Mouse (Mus musculus) ES-E14 (cell line): ENCODE data around the gene Vapa. TPM values are rescaled to one million over a fixed set of nuclear protein-coding genes. Genes with fewer than 3 reads are reported as not detected.

Experiments used
- DNase-seq: peaks from one replicate; pipeline ENCODE4 v3.0.0-alpha.2; 2013; ENCODE audit warnings: low read depth, low spot score
- H3K27ac ChIP-seq: 2 replicates; pipeline ENCODE4 v1.5.1; 2012; ENCODE audit warnings: low read depth, mild to moderate bottlenecking, low read length, moderate library complexity, mixed read lengths; ENCODE audit not compliant: poor library complexity, insufficient read depth, severe bottlenecking
- H3K36me3 ChIP-seq: 2 replicates; pipeline ENCODE4 v1.6.1; 2012; ENCODE audit warnings: mild to moderate bottlenecking, low read length, moderate library complexity, mixed read lengths; ENCODE audit not compliant: control insufficient read depth, poor library complexity, insufficient read depth, severe bottlenecking
- H3K4me1 ChIP-seq, 2 experiments: fragments of 150-350 bp in 1 of 2; sonication (generic) in 1 of 2; 2 replicates each; pipeline ENCODE4 v1.6.1; 2012; ENCODE audit warnings: low read length in 2 of 2, mild to moderate bottlenecking in 1 of 2, mixed read lengths in 1 of 2; ENCODE audit not compliant: control insufficient read depth in 2 of 2, insufficient read depth in 2 of 2, poor library complexity in 1 of 2
- H3K4me3 ChIP-seq, 2 experiments: fragments of 150-350 bp in 1 of 2; sonication (generic) in 1 of 2; 2 replicates each; pipeline ENCODE4 v1.5.1; 2012; ENCODE audit warnings: low read length in 2 of 2, low read depth in 1 of 2, mild to moderate bottlenecking in 1 of 2, mixed read lengths in 1 of 2; ENCODE audit not compliant: insufficient read depth in 1 of 2, poor library complexity in 1 of 2, severe bottlenecking in 1 of 2
- H3K9ac ChIP-seq: 2 replicates; pipeline ENCODE4 v1.6.1; 2012; ENCODE audit warnings: low read depth, mild to moderate bottlenecking, low read length, mixed read lengths; ENCODE audit not compliant: poor library complexity, insufficient read depth, severe bottlenecking
- H3K9me3 ChIP-seq: fragments of 150-350 bp; sonication (generic); 2 replicates; pipeline ENCODE4 v1.6.1; 2012; ENCODE audit warnings: low read depth, mild to moderate bottlenecking, low read length; ENCODE audit not compliant: control insufficient read depth, insufficient read depth
- CHD2 ChIP-seq: IDR thresholded peaks from 2 replicates; pipeline ENCODE4 v1.6.1; 2014; ENCODE audit warnings: mild to moderate bottlenecking, low read depth, low read length, inconsistent platforms
- HCFC1 ChIP-seq: IDR thresholded peaks from 2 replicates; pipeline ENCODE4 v1.6.1; 2012; ENCODE audit warnings: low read length, inconsistent platforms, borderline replicate concordance; ENCODE audit not compliant: insufficient read depth
- MAFK ChIP-seq: IDR thresholded peaks from 2 replicates; pipeline ENCODE4 v1.6.1; 2014; ENCODE audit warnings: mild to moderate bottlenecking, low read depth, low read length, inconsistent platforms; ENCODE audit not compliant: insufficient read depth
- ZC3H11A ChIP-seq: IDR thresholded peaks from 2 replicates; pipeline ENCODE4 v1.6.1; 2012; ENCODE audit warnings: low read depth, mild to moderate bottlenecking, inconsistent platforms, low read length, borderline replicate concordance
- ZNF384 ChIP-seq: IDR thresholded peaks from 2 replicates; pipeline ENCODE4 v1.6.1; 2012; ENCODE audit warnings: low read depth, low read length, inconsistent platforms
- in situ Hi-C, 2 experiments: fragments of 600-800 bp; cut with MboI; formaldehyde crosslinking; loops; one replicate each; pipeline ENCODE4 v1.15.1; 2025; ENCODE audit warnings: low sequenced_read_pairs in 2 of 2, inconsistent platforms in 1 of 2; ENCODE audit not compliant: unreplicated experiment in 2 of 2
- total RNA-seq: library from RNA; depleted of rRNA; stranded (reverse); fragments of 300-350 nt; gene quantifications from 2 replicates; pipeline ENCODE4 v1.2.3, GENCODE M21; 2012

Gene Vapa
- total RNA-seq, 1 experiment, result 78.0 TPM

DNA sequence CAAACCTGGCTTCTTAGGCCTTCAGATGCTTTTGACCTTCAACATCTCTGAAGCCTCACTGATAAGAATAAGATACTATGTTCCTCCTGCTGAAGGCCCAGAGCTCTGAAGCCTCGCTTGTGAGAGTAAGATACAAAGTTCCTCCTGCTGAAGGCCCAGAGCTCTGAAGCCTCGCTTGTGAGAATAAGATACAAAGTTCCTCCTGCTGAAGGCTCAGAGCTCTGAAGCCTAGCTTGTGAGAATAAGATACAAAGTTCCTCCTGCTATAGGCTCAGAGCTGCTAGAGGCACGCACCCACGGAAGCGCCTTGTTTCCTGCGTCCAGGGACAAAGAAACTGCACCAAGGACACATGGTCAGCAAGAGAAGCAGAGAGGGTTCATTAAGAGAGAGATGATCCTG, 43.4 kb upstream of the Vapa start:
- H3K9me3 ChIP-seq, result no peaks in the 10 kb centered on the region
- no peak overlapping the region for H3K27ac ChIP-seq
- in situ Hi-C loops, result no loop called here
- H3K36me3 ChIP-seq, result no peaks in the 10 kb centered on the region
- DNase-seq, result no peak
- H3K4me1 ChIP-seq, result peaks cover 2 to 3% of the 10 kb centered on the region in 2 experiments; a peak in 2 of 4 replicates
- H3K4me3 ChIP-seq, result no peak overlapping the region
- no peak for TF ChIP-seq ZNF384
- TF ChIP-seq HCFC1, result no peak
- no peak for TF ChIP-seq ZC3H11A
- TF ChIP-seq MAFK, result no peak
- TF ChIP-seq CHD2, result no peak
- H3K9ac ChIP-seq, result no peak overlapping the region

DNA sequence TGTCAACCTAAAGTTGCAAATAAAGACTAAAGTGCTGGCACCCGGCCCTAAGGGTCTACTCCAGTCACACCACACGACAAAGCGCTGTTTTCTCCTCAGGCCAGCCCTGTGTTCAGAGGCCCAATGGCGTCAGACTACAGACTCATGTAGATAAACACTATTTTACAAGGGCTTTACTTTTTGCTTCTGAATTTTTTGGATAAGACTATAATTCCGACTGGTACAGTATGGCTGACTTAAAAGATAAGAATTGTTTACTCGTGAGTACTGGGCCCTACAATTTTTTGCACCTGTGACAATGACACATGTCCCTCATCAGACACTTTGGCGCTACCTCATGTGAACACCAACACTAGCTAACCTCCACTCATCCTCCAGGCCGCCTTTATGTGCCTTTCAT, 42.7 kb upstream of the Vapa start:
- Histone ChIP-seq H3K9me3 (no peaks in the 10 kb centered on the region), H3K36me3 (no peaks in the 10 kb centered on the region), H3K4me1 (peaks cover 3% of the 10 kb centered on the region in 2 experiments; a peak in 2 of 4 replicates), H3K4me3 (no peak overlapping the region), H3K27ac (no peak overlapping the region), H3K9ac (no peak overlapping the region)
- in situ Hi-C loops, result no loop called here
- DNase-seq, result no peak
- no peak for TF ChIP-seq ZNF384
- TF ChIP-seq HCFC1, result no peak
- TF ChIP-seq ZC3H11A, result no peak
- no peak for TF ChIP-seq CHD2
- TF ChIP-seq MAFK, result no peak

DNA sequence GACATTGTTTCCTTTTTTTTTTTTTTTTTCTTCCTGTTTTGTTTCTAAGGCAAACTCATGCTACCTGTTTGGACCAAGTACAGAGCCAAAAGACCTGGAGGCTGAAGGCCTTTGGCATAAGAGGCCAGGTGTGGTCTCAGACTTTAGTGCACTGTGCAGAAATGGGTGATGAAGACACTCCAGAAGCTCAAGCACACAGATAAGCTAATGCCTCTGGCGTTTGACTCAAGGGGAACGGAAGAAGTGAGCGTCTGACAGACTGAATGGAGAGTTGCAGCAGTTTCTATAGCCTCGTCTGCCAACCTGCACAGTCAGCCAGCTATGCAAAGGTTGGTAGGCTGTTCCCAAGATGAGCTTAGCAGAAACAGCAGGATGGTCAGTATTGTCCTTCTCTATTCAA, 42.3 kb upstream of the Vapa start:
- no peak overlapping the region for H3K4me3 ChIP-seq
- no peaks in the 10 kb centered on the region for H3K9me3 ChIP-seq
- no peaks in the 10 kb centered on the region for H3K36me3 ChIP-seq
- DNase-seq, result no peak
- H3K4me1 ChIP-seq, result peaks cover 3% of the 10 kb centered on the region in 2 experiments; a peak in 2 of 4 replicates
- in situ Hi-C loops, result no loop called here
- H3K27ac ChIP-seq, result no peak overlapping the region
- TF ChIP-seq CHD2 (no peak), ZNF384 (no peak)
- H3K9ac ChIP-seq, result no peak overlapping the region

DNA sequence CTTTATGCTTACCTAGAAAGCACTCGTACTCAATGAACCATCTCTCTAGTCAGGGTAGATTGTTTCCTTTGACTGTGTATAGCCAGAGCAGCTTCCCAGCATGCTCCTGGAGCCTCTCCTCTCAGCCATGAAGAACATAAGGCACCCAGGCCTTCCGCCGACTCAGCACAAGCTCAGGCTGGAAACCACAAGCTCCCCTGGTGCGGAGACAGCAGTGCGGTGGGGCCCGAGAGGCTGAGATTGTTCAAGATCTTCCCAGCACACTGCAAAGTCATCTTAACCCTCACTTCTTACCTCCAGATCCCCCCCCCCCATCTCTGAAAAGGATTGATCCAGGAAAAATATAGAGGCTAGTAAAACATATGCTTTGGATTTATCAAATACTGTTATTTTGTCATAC, 37.2 kb upstream of the Vapa start:
- Histone ChIP-seq H3K4me3 (no peak overlapping the region), H3K9ac (no peak overlapping the region), H3K9me3 (no peaks in the 10 kb centered on the region), H3K27ac (no peak overlapping the region), H3K4me1 (peaks cover 11 to 17% of the 10 kb centered on the region in 2 experiments), H3K36me3 (no peaks in the 10 kb centered on the region)
- peak; percentile 33; the same call in 1 of the 2 replicates for TF ChIP-seq MAFK
- no peak for TF ChIP-seq HCFC1
- no peak for TF ChIP-seq CHD2
- DNase-seq, result no peak
- in situ Hi-C loops, result no loop called here

DNA sequence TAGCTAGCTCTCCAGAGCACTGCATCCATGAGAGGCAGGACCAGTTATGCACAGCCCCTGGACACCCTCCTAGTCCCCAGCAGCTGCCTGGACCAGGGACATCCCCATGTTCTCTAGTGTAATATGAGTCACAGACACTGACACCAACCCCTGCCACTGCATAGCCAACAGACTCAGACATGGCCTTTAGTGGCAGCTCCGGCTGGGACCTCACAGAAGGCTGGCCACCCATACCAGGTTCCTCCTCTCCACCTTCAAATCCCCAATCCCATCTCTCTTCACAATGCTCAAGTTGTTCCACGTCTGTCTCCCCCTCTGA, 35.8 kb upstream of the Vapa start:
- TF ChIP-seq MAFK, result no peak
- no peak for TF ChIP-seq HCFC1
- no peak for TF ChIP-seq CHD2
- TF ChIP-seq ZC3H11A, result no peak
- no peak for TF ChIP-seq ZNF384
- no peaks in the 10 kb centered on the region for H3K36me3 ChIP-seq
- H3K9me3 ChIP-seq, result no peaks in the 10 kb centered on the region
- H3K4me1 ChIP-seq, result peaks cover 8 to 17% of the 10 kb centered on the region in 2 experiments
- DNase-seq, result no peak
- no peak overlapping the region for H3K9ac ChIP-seq
- no peak overlapping the region for H3K27ac ChIP-seq
- no peak overlapping the region for H3K4me3 ChIP-seq
- in situ Hi-C loops, result no loop called here
